In the genomic region with DNA sequence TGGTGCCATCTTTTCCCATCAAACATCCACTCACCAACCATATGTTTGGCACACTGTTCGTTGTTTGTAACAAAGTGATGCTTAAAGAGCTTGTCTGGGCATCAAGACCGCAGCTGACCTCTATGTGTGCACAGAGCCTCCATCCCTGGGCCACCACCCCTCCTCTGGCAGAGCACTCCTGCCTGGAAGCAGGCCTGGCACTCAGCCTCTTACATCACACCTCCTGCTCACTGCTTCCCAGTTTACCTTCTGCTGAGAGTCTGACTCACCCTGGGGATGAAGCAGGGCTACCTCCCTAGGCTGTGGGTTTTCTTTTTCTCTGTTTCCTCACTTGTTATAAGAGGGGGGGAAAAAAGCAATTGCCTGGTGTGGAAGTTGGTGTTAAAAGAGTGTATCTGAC, we compare ENCODE assay signal across 16 mouse cellular contexts.
DNase-seq lines count a peak whose midpoint lies in the region; ATAC-seq and TF ChIP-seq lines count a peak whose summit lies in the region.
"Had no signal": no experiment of that assay in that cellular context is flagged by ENCODE, and none has a peak within 500 bp of the region (broad histone marks: within the 10 kb centered on the region; RNA-seq: fewer than 3 reads in every experiment).

No protein-coding gene starts in this region.

- TF ChIP-seq CTCF in brain, embryonic 14.5 days (IDR thresholded peaks at IDR 0.05; ENCODE audit: borderline replicate concordance, extremely low read depth, insufficient read depth, insufficient read length), result no peak

- H3K9me3 ChIP-seq in midbrain, embryonic 16.5 days (replicated peaks; ENCODE audit: control insufficient read depth, low read length, poor library complexity, severe bottlenecking), result no peaks in the 10 kb centered on the region

- H3K27ac ChIP-seq in midbrain, embryonic 16.5 days (ENCODE audit: low read length), result no peak overlapping the region
- H3K27ac ChIP-seq: hindbrain, embryonic 14.5 days; liver, embryonic 14.5 days had no signal

- peak; percentile 12 for DNase-seq in adrenal gland, adult 2 months
- DNase-seq in adrenal gland, adult 18-20 months (ENCODE audit: low spot score in 2 of 2), result no peak
- DNase-seq in left cerebral cortex, adult 18-20 months (ENCODE audit: low spot score in 2 of 2), result peak; percentile 46 to 65
- DNase-seq in left cerebral cortex, postnatal 4 days, result no peak
- peak; percentile 33 for DNase-seq in brain, embryonic 14.5 days (ENCODE audit: low read depth)
- DNase-seq in cerebellum, postnatal 14 days, result peak; percentile 45 to 51
- DNase-seq in adipocyte (ENCODE audit: low spot score), result no peak
- DNase-seq: adrenal gland, postnatal 14 days; kidney, postnatal 14 days; lung, postnatal 10 days; thymus, postnatal 25 days had no signal

- WGBS in midbrain, embryonic 16.5 days, result 91% methylated on average over 2 of the region's 2 CpGs

- H3K4me2 ChIP-seq in midbrain, embryonic 16.5 days (ENCODE audit: low read length), result no peak overlapping the region
- H3K4me2 ChIP-seq: hindbrain, embryonic 14.5 days had no signal

- peaks cover 9% of the 10 kb centered on the region for H3K4me1 ChIP-seq in midbrain, embryonic 16.5 days (ENCODE audit: control insufficient read depth, insufficient read depth, low read length)
- H3K4me1 ChIP-seq: megakaryocyte, embryonic 14.5 days had no signal

- H3K27me3 ChIP-seq in midbrain, embryonic 16.5 days (ENCODE audit: control insufficient read depth, insufficient read depth, low read depth, low read length), result no peaks in the 10 kb centered on the region
- H3K27me3 ChIP-seq: megakaryocyte, embryonic 14.5 days had no signal

- no peak overlapping the region for H3K9ac ChIP-seq in midbrain, embryonic 16.5 days (ENCODE audit: low read depth, low read length)
- H3K9ac ChIP-seq: hindbrain, embryonic 14.5 days; liver, embryonic 14.5 days had no signal

- H3K36me3 ChIP-seq in midbrain, embryonic 16.5 days (ENCODE audit: control insufficient read depth, insufficient read depth, low read length), result no peaks in the 10 kb centered on the region

- H3K4me3 ChIP-seq in midbrain, embryonic 16.5 days (ENCODE audit: low read depth, low read length), result no peak overlapping the region
- H3K4me3 ChIP-seq: megakaryocyte, embryonic 14.5 days had no signal

- ATAC-seq in midbrain, embryonic 16.5 days, result no peak
- ATAC-seq: intestine, postnatal 0 days had no signal

- TF ChIP-seq POLR2A in brain, embryonic 14.5 days (IDR thresholded peaks at IDR 0.05; ENCODE audit: borderline replicate concordance, extremely low read depth, insufficient read depth, insufficient read length, poor library complexity, severe bottlenecking), result no peak

- intact Hi-C loops in left cerebral cortex, postnatal 4 days (cut with DNase I), result loop anchor here (10.0 kb wide), 1 partner anchor 776 kb away; no protein-coding TSS in a partner anchor

Comparison
In these comparisons a context has a peak if more than half of its experiments do, and no peak if none do; other contexts are left out.
1. DNase-seq: peak in adrenal gland, adult 2 months (single experiment), left cerebral cortex, adult 18-20 months (2 of 2), brain, embryonic 14.5 days (single experiment) and cerebellum, postnatal 14 days (2 of 2); none in adrenal gland, adult 18-20 months (0 of 2), left cerebral cortex, postnatal 4 days (single experiment) and adipocyte (single experiment).